Mouse (Mus musculus) forebrain, embryonic 16.5 days (tissue): ENCODE data around the gene Casq2. TPM values are rescaled to one million over a fixed set of nuclear protein-coding genes. Genes with fewer than 3 reads are reported as not detected.

Experiments used
- ATAC-seq: fragments of 200-750 bp; cut with Nextera tagmentation; 2 replicates; pipeline ENCODE4 v1.8.0; 2017; ENCODE audit warnings: mild to moderate bottlenecking, moderate library complexity
- H3K27ac ChIP-seq: fragments of 300-500 bp; sonication (generic); 2 replicates; pipeline ENCODE4 v1.5.1; 2014; ENCODE audit warnings: low read length, control low read depth
- H3K27me3 ChIP-seq: fragments of 300-500 bp; sonication (generic); replicated peaks from 2 replicates; pipeline ENCODE4 v1.6.1; 2014; ENCODE audit warnings: low read length; ENCODE audit not compliant: control insufficient read depth, insufficient read depth
- H3K36me3 ChIP-seq: fragments of 300-500 bp; sonication (generic); 2 replicates; pipeline ENCODE4 v1.6.1; 2014; ENCODE audit not compliant: control insufficient read depth, insufficient read depth
- H3K4me1 ChIP-seq: fragments of 300-500 bp; sonication (generic); replicated peaks from 2 replicates; pipeline ENCODE4 v1.6.1; 2014; ENCODE audit warnings: low read length; ENCODE audit not compliant: control insufficient read depth, insufficient read depth
- H3K4me2 ChIP-seq: fragments of 300-500 bp; sonication (generic); 2 replicates; pipeline ENCODE4 v1.6.1; 2014; ENCODE audit warnings: mild to moderate bottlenecking, low read length, control low read depth
- H3K4me3 ChIP-seq: fragments of 300-500 bp; sonication (generic); replicated peaks from 2 replicates; pipeline ENCODE4 v1.5.1; 2014; ENCODE audit warnings: mild to moderate bottlenecking, low read length, control low read depth
- H3K9ac ChIP-seq: fragments of 300-500 bp; sonication (generic); replicated peaks from 2 replicates; pipeline ENCODE4 v1.6.1; 2014; ENCODE audit warnings: low read depth, low read length, control low read depth
- H3K9me3 ChIP-seq: fragments of 300-500 bp; sonication (generic); 2 replicates; pipeline ENCODE4 v1.6.1; 2016; ENCODE audit warnings: low read length; ENCODE audit not compliant: control insufficient read depth
- WGBS: fragments of 180-500 bp; shearing (Covaris S2); extraction: QIAGEN DNeasy Blood & Tissue Kit; methylation state at CpG from one replicate; pipeline ENCODE4 v1.1.7; 2014; 5-methylcytosine and 5-hydroxymethylcytosine counted together
- polyA plus RNA-seq: library from polyadenylated mRNA; unstranded; fragments of >200 nt; fragmentation: Nextera tagmentation; extraction: Ambion mirVana; gene quantifications from 2 replicates; pipeline ENCODE4 v1.2.1, GENCODE M21; 2015

Casq2 gene
- polyA plus RNA-seq: 0.33 and 0.47 TPM in 2 replicates

DNA sequence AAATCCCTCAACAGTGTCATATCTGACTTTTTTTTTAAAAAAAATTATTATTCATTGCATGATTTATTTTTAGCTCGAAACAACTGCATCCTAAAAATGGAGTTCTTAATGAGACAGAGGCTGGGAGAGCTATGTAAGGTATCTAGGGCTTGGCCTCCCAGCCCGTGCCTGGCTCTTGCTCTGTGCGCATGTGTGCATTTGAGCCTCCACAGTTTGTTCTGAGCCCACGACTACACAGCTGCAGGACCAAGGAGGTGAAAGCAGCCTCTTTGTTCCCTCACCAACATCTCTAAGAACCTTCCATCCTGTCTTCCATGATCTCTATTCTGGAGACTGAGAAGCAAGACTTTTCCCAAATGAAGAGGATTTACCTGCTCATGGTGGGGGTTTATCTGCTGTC lies at the start of gene Casq2:
Gene Casq2 (plus strand): TSS at position 133 of the 400 bp plus-strand sequence.
- H3K9me3 ChIP-seq: no peaks in the 10 kb centered on the region
- H3K27ac ChIP-seq: no peak within 1 kb of the TSS
- no peak within 1 kb of the TSS for H3K4me3 ChIP-seq
- no peaks in the 10 kb centered on the region for H3K4me1 ChIP-seq
- H3K9ac ChIP-seq: no peak within 1 kb of the TSS
- no peaks in the 10 kb centered on the region for H3K36me3 ChIP-seq
- WGBS: 74% methylated on average over 4 of the region's 4 CpGs
- no peak for ATAC-seq
- no peak within 1 kb of the TSS for H3K4me2 ChIP-seq
- no peaks in the 10 kb centered on the region; the same call in 1 of the 2 replicates for H3K27me3 ChIP-seq

DNA sequence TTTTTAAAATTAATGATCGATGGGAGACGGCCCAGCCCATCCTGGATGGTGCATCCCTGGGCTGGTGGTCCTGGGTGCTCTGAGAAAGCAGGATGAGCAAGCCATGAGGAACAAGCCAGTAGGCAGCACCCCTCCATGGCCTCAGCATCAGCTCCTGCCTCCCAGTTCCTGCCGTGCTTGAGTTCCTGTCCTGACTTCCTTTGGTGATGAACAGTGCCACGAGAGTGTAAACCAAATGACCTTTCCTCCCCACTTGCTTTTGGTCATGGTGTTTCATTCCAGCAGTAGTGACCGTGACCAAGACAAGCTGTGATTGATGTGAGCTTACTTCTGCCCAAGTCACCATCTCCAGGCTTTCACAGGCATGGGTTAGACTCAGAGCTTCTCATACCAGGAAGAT lies 48.4 kb upstream of the Casq2 start:
- Histone ChIP-seq H3K4me3 (no peak overlapping the region), H3K4me2 (no peak overlapping the region), H3K27ac (no peak overlapping the region), H3K36me3 (no peaks in the 10 kb centered on the region), H3K9me3 (0 out of 2 replicates have a peak, but pooled peaks cover 3% of the 10 kb centered on the region), H3K27me3 (no peaks in the 10 kb centered on the region), H3K4me1 (no peaks in the 10 kb centered on the region), H3K9ac (no peak overlapping the region)
- WGBS: 90% methylated on average over 5 of the region's 5 CpGs
- no peak for ATAC-seq

- Histone ChIP-seq H3K27ac (no peak overlapping the region), H3K4me3 (no peak overlapping the region), H3K4me1 (no peaks in the 10 kb centered on the region), H3K4me2 (no peak overlapping the region), H3K36me3 (no peaks in the 10 kb centered on the region), H3K9ac (no peak overlapping the region), H3K27me3 (no peaks in the 10 kb centered on the region), H3K9me3 (0 out of 2 replicates have a peak, but pooled peaks cover 3% of the 10 kb centered on the region)
- ATAC-seq: no peak
- WGBS: 74% methylated on average over 6 of the region's 6 CpGs
Observed at GRCm38 (mm10) chr3:102038608-102039007, 47.6 kb upstream of the Casq2 start.

DNA sequence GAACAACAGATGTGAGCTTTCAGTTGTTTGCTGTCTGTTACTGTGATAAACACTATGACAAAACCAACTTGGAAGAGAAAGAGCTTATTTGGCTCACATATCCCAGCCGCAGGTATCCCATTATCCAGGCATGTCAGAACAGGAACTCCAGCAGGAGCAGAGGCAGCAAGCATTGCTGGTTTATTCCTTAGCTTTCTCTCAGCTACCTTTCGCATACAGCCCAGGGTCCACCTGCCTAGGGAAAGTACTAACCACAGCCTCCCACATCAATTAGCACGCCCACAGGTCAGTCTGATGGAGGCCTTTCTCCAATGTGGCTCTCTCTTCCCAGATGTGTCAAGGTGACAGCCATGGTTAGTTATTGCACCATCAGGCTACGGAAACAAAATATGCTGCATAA lies 44.6 kb upstream of the Casq2 start:
- no peaks in the 10 kb centered on the region for H3K4me1 ChIP-seq
- no peak overlapping the region for H3K4me3 ChIP-seq
- no peak overlapping the region for H3K27ac ChIP-seq
- no peak overlapping the region for H3K9ac ChIP-seq
- no peaks in the 10 kb centered on the region for H3K27me3 ChIP-seq
- 88% methylated on average over 4 of the region's 4 CpGs for WGBS
- no peaks in the 10 kb centered on the region for H3K36me3 ChIP-seq
- no peak for ATAC-seq
- H3K9me3 ChIP-seq: 0 out of 2 replicates have a peak, but pooled peaks cover 3% of the 10 kb centered on the region
- H3K4me2 ChIP-seq: no peak overlapping the region

- Histone ChIP-seq H3K4me2 (no peak overlapping the region), H3K27ac (no peak overlapping the region), H3K4me1 (no peaks in the 10 kb centered on the region), H3K9ac (no peak overlapping the region), H3K4me3 (no peak overlapping the region), H3K9me3 (no peaks in the 10 kb centered on the region), H3K36me3 (no peaks in the 10 kb centered on the region), H3K27me3 (no peaks in the 10 kb centered on the region)
- 37% methylated on average over 3 of the region's 3 CpGs for WGBS
- no peak for ATAC-seq
Observed at GRCm38 (mm10) chr3:102045071-102045470, 41.1 kb upstream of the Casq2 start.

- Histone ChIP-seq H3K36me3 (no peaks in the 10 kb centered on the region), H3K27me3 (no peaks in the 10 kb centered on the region), H3K9ac (no peak overlapping the region), H3K4me3 (no peak overlapping the region), H3K4me1 (no peaks in the 10 kb centered on the region), H3K4me2 (no peak overlapping the region), H3K27ac (no peak overlapping the region), H3K9me3 (no peaks in the 10 kb centered on the region)
- no peak for ATAC-seq
- WGBS: 92% methylated on average over 2 of the region's 2 CpGs
Observed at GRCm38 (mm10) chr3:102047532-102047931, 38.7 kb upstream of the Casq2 start.

- Histone ChIP-seq H3K4me2 (no peak overlapping the region), H3K9me3 (no peaks in the 10 kb centered on the region), H3K27ac (no peak overlapping the region), H3K27me3 (no peaks in the 10 kb centered on the region), H3K9ac (no peak overlapping the region), H3K4me1 (0 out of 2 replicates have a peak, but pooled peaks cover 3% of the 10 kb centered on the region), H3K4me3 (no peak overlapping the region), H3K36me3 (no peaks in the 10 kb centered on the region)
- 68% methylated on average over 14 of the region's 14 CpGs for WGBS
- no peak for ATAC-seq
Observed at GRCm38 (mm10) chr3:102049207-102050104, 36.8 kb upstream of the Casq2 start.

DNA sequence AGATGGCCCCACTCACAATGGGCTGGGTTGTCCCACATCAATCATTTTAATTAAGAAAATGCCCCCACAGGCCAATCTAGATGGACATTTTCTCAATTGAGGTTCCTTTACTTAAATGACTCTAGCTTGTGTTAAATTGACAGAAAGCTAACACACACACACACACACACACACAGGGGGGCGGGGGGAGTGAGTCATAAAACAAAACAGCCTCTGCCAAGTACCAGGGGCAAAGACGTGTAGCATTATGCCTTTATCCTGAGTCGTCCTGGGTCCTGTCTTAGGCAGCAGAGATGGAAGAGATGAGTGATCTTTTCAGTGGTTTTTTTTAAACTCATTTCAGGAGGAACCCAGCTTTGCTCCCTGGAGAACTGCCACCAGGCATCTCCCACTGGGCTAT lies 34.2 kb upstream of the Casq2 start:
- Histone ChIP-seq H3K27me3 (no peaks in the 10 kb centered on the region), H3K9me3 (no peaks in the 10 kb centered on the region), H3K4me1 (0 out of 2 replicates have a peak, but pooled peaks cover 3% of the 10 kb centered on the region), H3K36me3 (no peaks in the 10 kb centered on the region), H3K9ac (no peak overlapping the region), H3K4me2 (no peak overlapping the region), H3K4me3 (no peak overlapping the region), H3K27ac (no peak overlapping the region)
- ATAC-seq: no peak
- 40% methylated on average over 3 of the region's 3 CpGs for WGBS

GRCm38 (mm10) chr3:102053293-102053692 lies 32.9 kb upstream of the Casq2 start:
- WGBS: 14% methylated on average over 8 of the region's 8 CpGs
- Histone ChIP-seq H3K9ac (no peak overlapping the region), H3K4me3 (no peak overlapping the region), H3K4me1 (0 out of 2 replicates have a peak, but pooled peaks cover 3% of the 10 kb centered on the region), H3K36me3 (no peaks in the 10 kb centered on the region), H3K27me3 (no peaks in the 10 kb centered on the region), H3K4me2 (no peak overlapping the region), H3K9me3 (no peaks in the 10 kb centered on the region), H3K27ac (no peak overlapping the region)
- no peak for ATAC-seq
